Mouse (Mus musculus): ENCODE measurements around the gene Iqcg. TPM values are rescaled to one million over a fixed set of nuclear protein-coding genes. Genes with fewer than 3 reads are reported as not detected.
"Not testable (repeated sequence)": the region's sequence is repeated elsewhere in the genome, so short reads cannot be mapped to it uniquely, and the experiment has no call there.

Iqcg gene
- total and polyA plus RNA-seq, 2 experiments from 2014 or later: 5.1 to 8.3 TPM

DNA sequence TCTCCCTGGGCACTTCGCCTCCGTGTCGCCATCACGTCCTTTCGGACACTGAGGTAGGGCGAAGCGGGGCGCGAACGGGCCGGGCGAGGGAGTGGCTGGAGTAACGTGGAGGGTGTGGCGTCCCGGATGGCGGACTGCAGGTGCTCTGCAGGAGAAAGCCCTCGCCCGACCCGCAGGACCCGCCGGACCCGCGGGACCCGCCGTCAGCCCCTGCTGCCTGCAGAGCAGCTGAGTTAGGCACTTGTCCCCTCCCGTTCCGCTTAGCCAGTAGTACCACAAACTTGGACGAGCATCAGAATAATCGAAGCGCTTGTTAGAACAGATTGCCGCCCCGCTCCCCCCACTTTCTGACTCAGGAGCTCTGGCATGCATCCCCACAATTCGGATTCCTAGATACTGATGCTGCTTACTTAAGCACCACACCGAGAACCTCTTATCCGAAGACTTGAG, 6.7 kb upstream of the Iqcg start:
- H3K4me3 ChIP-seq (ENCODE audit: low read depth, low read length): peak overlapping the region; percentile 87
- peak overlapping the region; percentile 73 for H3K27ac ChIP-seq (ENCODE audit: low read depth, low read length)
- peak overlapping the region; percentile 76 for H3K9ac ChIP-seq (replicated peaks; ENCODE audit: low read length, poor library complexity, severe bottlenecking)
- WGBS: 0% methylated on average over 23 of the region's 35 CpGs
- H3K36me3 ChIP-seq (ENCODE audit: insufficient read depth, low read length): peaks cover 28% of the 10 kb centered on the region
- DNase-seq (ENCODE audit: low spot score) (peak; percentile 32), ATAC-seq (ENCODE audit: low FRiP score) (peak; percentile 21; the same call in 1 of the 2 replicates)
- H3K27me3 ChIP-seq (ENCODE audit: insufficient read depth, low read length): no peaks in the 10 kb centered on the region
- H3K4me1 ChIP-seq (ENCODE audit: insufficient read depth, low read length): peaks cover 16% of the 10 kb centered on the region
- H3K9me3 ChIP-seq (ENCODE audit: low read length): no peaks in the 10 kb centered on the region
- peak overlapping the region; percentile 82 for H3K4me2 ChIP-seq (ENCODE audit: low read depth, low read length, poor library complexity, severe bottlenecking)
- no peak for TF ChIP-seq CTCF (IDR thresholded peaks at IDR 0.05)

DNA sequence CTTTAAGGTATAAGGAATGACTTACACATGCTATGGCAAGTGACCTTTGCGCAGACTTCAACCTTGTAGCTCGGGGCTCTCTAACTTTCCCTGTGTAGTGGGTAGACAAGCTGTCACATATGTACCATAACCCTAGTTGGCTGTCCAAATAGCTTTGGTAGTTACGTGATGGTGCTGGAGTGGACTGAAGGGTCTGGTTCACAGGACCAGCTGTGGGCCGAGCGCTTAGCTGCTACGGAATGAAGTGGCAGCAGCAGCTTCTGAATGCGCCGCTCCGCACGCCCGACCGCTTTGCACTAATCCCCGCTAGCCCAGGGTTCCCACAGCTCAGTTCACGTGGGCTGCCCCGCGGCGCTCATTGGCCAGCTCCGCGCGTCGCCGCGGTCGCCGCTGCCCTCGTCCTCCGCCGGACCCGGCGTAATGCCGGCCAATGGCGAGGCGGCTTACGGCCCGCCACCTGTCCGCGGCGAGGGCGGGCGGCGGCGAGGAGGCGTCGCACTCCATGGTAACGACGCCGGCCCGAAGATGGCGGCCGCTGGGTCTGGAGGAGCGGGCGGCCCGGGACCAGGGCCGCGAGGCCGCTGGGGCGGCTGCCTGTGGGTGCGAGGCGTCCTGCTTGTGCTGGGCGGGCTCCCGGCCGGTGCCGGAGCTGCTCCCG, 6.1 kb upstream of the Iqcg start, which contains the start of gene Lmln:
Gene Lmln (plus strand): TSS at position 498 of the 658 bp plus-strand sequence.
- under 1% methylated on average over 46 of the region's 64 CpGs for WGBS
- peak within 1 kb of the TSS; percentile 82 for H3K4me2 ChIP-seq (ENCODE audit: low read depth, low read length, poor library complexity, severe bottlenecking)
- peaks cover 16% of the 10 kb centered on the region for H3K4me1 ChIP-seq (ENCODE audit: insufficient read depth, low read length)
- DNase-seq (ENCODE audit: low spot score): peak; percentile 95
- peak within 1 kb of the TSS; percentile 73 for H3K27ac ChIP-seq (ENCODE audit: low read depth, low read length)
- peak within 1 kb of the TSS; percentile 76 for H3K9ac ChIP-seq (replicated peaks; ENCODE audit: low read length, poor library complexity, severe bottlenecking)
- peaks cover 28% of the 10 kb centered on the region for H3K36me3 ChIP-seq (ENCODE audit: insufficient read depth, low read length)
- peak within 1 kb of the TSS; percentile 87 for H3K4me3 ChIP-seq (ENCODE audit: low read depth, low read length)
- no peak for TF ChIP-seq CTCF (IDR thresholded peaks at IDR 0.05)
- ATAC-seq (ENCODE audit: low FRiP score): peak; percentile 97
- no peaks in the 10 kb centered on the region for H3K9me3 ChIP-seq (ENCODE audit: low read length)
- no peaks in the 10 kb centered on the region for H3K27me3 ChIP-seq (ENCODE audit: insufficient read depth, low read length)

DNA sequence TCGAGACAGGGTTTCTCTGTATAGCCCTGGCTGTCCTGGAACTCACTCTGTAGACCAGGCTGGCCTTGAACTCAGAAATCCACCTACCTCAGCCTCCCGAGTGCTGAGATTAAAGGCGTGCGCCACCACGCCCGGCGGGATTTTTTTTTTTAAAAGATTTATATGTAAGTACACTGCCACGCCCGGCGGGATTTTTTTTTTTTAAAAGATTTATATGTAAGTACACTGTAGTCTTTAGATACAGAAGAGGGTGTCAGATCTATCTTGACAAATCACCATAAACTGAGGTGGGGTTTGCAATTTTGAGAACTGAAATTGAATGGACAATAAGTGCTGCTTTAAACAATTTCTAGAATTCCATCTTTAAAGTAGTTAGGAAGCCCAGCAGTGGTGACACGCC, 5.4 kb upstream of the Iqcg start:
- 52% methylated on average over 11 of the region's 11 CpGs for WGBS
- DNase-seq (ENCODE audit: low spot score) (no peak), ATAC-seq (ENCODE audit: low FRiP score) (no peak)
- Histone ChIP-seq H3K9ac (replicated peaks; ENCODE audit: low read length, poor library complexity, severe bottlenecking) (no peak overlapping the region), H3K9me3 (ENCODE audit: low read length) (no peaks in the 10 kb centered on the region), H3K4me3 (ENCODE audit: low read depth, low read length) (no peak overlapping the region), H3K4me1 (ENCODE audit: insufficient read depth, low read length) (peaks cover 16% of the 10 kb centered on the region), H3K4me2 (ENCODE audit: low read depth, low read length, poor library complexity, severe bottlenecking) (no peak overlapping the region; the same call in 1 of the 2 replicates), H3K36me3 (ENCODE audit: insufficient read depth, low read length) (peaks cover 21% of the 10 kb centered on the region), H3K27ac (ENCODE audit: low read depth, low read length) (no peak overlapping the region), H3K27me3 (ENCODE audit: insufficient read depth, low read length) (no peaks in the 10 kb centered on the region)
- no peak for TF ChIP-seq CTCF (IDR thresholded peaks at IDR 0.05)

DNA sequence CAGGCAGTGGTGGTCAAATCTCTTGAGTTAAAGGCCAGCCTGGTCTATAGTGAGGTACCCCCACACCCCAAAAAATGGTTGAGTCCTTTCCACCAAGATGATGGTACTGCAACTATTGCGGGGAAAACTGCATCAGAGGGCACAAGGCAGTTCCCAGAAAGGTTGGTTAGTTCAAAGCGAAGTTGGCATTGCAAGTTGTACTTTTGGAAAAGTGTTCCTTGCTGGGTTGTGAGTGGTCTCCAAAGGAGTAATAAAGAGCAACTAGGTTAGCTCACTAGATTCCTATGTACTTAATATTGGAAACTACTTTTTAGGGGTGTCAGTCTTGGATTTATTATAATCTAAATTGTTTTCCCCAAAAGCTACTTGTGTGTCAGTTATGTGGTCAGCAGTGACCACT, 4.9 kb upstream of the Iqcg start:
- DNase-seq (ENCODE audit: low spot score) (no peak), ATAC-seq (ENCODE audit: low FRiP score) (no peak)
- H3K27ac ChIP-seq (ENCODE audit: low read depth, low read length): no peak overlapping the region
- no peaks in the 10 kb centered on the region for H3K27me3 ChIP-seq (ENCODE audit: insufficient read depth, low read length)
- peaks cover 16% of the 10 kb centered on the region for H3K4me1 ChIP-seq (ENCODE audit: insufficient read depth, low read length)
- peaks cover 19% of the 10 kb centered on the region; the same call in 1 of the 2 replicates for H3K36me3 ChIP-seq (ENCODE audit: insufficient read depth, low read length)
- no peak overlapping the region for H3K9ac ChIP-seq (replicated peaks; ENCODE audit: low read length, poor library complexity, severe bottlenecking)
- 82% methylated on average over 2 of the region's 2 CpGs for WGBS
- no peaks in the 10 kb centered on the region for H3K9me3 ChIP-seq (ENCODE audit: low read length)
- no peak overlapping the region for H3K4me3 ChIP-seq (ENCODE audit: low read depth, low read length)
- no peak overlapping the region for H3K4me2 ChIP-seq (ENCODE audit: low read depth, low read length, poor library complexity, severe bottlenecking)
- TF ChIP-seq CTCF (IDR thresholded peaks at IDR 0.05): no peak

DNA sequence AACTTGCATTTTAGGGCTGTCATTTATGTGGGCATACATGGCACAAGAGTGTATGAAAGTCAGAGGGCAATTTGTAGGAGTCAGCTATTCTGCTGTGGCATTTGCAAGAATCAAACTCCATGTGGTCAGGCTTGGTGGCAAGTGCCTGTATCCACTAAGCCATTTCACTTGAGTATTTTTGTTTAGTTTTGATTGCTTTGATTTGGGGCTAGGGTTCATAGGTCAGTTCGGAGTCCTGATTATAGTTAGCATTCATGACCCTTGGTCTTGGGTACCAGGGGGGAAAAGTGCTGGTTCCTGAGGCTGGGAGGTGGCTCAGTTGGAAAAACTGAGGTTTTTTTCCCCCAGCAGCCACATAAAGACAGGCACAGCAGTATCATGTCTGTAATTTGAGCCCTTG, 3.5 kb upstream of the Iqcg start:
- ATAC-seq (ENCODE audit: low FRiP score) (no peak), DNase-seq (ENCODE audit: low spot score) (no peak)
- Histone ChIP-seq H3K36me3 (ENCODE audit: insufficient read depth, low read length) (peaks cover 19% of the 10 kb centered on the region; the same call in 1 of the 2 replicates), H3K4me2 (ENCODE audit: low read depth, low read length, poor library complexity, severe bottlenecking) (no peak overlapping the region), H3K9me3 (ENCODE audit: low read length) (no peaks in the 10 kb centered on the region), H3K4me1 (ENCODE audit: insufficient read depth, low read length) (peaks cover 16% of the 10 kb centered on the region), H3K9ac (replicated peaks; ENCODE audit: low read length, poor library complexity, severe bottlenecking) (no peak overlapping the region), H3K4me3 (ENCODE audit: low read depth, low read length) (no peak overlapping the region), H3K27ac (ENCODE audit: low read depth, low read length) (no peak overlapping the region), H3K27me3 (ENCODE audit: insufficient read depth, low read length) (no peaks in the 10 kb centered on the region)
- 91% methylated on average over 1 of the region's 1 CpGs for WGBS
- no peak for TF ChIP-seq CTCF (IDR thresholded peaks at IDR 0.05)

DNA sequence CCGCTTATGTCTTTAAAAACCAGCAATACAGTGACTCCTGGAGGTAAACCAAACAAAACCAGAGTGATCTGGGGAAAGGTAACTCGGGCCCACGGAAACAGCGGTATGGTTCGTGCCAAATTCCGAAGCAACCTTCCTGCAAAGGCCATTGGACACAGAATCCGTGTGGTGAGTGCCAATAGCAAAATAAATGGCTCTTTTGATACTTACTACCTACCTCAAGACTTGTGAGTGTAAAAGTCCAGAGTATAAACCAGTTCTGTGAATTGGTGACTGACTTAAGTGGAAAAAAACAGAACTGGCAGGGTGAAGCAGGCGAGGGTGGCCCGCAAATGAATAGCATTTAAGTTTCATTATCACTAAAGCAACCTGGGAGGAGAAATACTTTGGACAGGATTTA, 2.6 kb upstream of the Iqcg start:
- not testable (repeated sequence) for H3K4me3 ChIP-seq (ENCODE audit: low read depth, low read length); H3K27me3 ChIP-seq (ENCODE audit: insufficient read depth, low read length); H3K27ac ChIP-seq (ENCODE audit: low read depth, low read length); H3K9me3 ChIP-seq (ENCODE audit: low read length); H3K9ac ChIP-seq (replicated peaks; ENCODE audit: low read length, poor library complexity, severe bottlenecking); ATAC-seq (ENCODE audit: low FRiP score); H3K4me2 ChIP-seq (ENCODE audit: low read depth, low read length, poor library complexity, severe bottlenecking); DNase-seq (ENCODE audit: low spot score)
- H3K4me1 ChIP-seq (ENCODE audit: insufficient read depth, low read length): peaks cover 12% of the 10 kb centered on the region
- H3K36me3 ChIP-seq (ENCODE audit: insufficient read depth, low read length): peaks cover 19% of the 10 kb centered on the region; the same call in 1 of the 2 replicates
- 91% methylated on average over 9 of the region's 9 CpGs for WGBS
